Mouse (Mus musculus): ENCODE data around the gene Knstrn. TPM values are rescaled to one million over a fixed set of nuclear protein-coding genes. Genes with fewer than 3 reads are reported as not detected.

The Knstrn gene
- 35.7 and 38.8 TPM in 2 replicates for total RNA-seq (2023)

DNA sequence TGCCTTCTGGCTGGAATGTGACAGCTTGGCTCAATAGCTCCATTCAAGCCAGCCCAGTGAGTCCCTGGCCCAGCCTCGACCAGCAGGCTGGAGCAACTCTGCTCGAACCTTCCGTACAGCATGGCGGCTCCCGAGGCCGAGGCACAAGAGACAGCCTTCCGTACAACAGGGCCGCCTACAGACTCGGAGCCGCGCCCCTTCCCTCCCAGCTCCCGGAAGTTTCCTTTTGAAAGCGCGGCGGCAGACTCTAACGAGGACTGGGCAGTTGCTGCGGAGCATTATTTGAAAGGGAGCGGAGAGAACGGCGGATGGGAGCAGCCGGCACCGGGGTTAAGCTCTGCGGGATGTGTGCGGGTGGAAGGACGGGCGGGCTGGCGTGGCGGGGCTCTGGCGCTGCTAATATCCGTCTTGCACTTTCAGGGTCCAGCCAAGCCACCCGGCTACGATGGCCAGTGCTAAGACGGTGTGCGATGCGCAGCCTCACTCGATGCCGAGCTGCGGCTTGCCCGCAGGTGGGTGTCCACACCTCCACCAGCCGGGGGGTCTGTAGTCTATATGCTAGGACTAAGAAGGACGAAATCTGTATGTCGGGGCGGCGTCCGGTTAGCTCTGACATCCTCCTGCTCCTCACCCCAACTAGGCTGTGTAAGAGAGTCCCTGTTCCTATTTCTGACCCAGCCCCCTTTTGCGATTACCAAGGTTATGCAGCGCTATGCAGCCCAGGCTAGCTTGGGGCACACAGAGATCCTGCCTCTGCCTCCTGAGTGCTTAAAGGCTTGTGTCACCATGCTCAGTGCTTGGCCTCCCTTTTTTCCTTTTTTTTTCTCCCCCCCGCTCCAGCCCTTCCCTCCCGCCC lies at the start of gene Knstrn:
Gene Knstrn, plus strand, starts transcription at position 23 of the 856 bp plus-strand sequence.

DNA sequence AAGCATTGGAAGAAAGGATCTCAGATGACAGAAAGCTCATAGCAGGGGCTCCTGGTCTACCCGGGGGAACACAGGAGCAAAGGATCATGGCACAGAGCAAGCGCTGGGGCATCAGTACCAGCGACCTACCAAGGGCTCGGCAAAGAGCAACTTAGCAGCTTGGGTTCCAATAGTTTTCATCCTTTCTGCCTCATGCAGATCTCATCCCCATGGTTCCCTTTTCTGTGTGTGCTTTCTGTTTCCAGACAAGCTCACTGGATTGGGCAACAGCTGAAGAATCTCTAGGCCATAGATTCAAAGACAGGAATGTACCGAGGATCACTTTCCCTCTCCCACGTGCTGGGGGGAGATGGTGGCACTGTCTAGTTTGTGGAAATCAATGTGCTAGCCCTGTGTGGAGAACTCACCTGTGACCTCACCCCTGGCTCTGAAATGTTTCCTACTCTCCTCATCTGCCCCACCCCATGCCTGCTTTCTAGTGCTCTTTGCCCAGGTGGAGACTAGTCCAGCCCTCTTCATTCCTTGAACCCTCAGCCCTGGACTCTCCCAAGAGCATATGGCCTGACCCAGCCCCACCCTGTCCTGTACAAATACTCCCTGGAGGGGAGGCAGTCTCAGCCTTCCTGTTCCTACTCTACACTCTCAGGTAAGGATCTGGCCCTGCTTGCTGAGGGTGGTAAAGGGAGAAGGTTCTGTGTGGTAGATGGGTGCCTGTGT lies 41.5 kb upstream of the Knstrn start, which contains the start of gene Phgr1:
Gene Phgr1, plus strand, starts transcription at position 612 of the 717 bp plus-strand sequence.

DNA sequence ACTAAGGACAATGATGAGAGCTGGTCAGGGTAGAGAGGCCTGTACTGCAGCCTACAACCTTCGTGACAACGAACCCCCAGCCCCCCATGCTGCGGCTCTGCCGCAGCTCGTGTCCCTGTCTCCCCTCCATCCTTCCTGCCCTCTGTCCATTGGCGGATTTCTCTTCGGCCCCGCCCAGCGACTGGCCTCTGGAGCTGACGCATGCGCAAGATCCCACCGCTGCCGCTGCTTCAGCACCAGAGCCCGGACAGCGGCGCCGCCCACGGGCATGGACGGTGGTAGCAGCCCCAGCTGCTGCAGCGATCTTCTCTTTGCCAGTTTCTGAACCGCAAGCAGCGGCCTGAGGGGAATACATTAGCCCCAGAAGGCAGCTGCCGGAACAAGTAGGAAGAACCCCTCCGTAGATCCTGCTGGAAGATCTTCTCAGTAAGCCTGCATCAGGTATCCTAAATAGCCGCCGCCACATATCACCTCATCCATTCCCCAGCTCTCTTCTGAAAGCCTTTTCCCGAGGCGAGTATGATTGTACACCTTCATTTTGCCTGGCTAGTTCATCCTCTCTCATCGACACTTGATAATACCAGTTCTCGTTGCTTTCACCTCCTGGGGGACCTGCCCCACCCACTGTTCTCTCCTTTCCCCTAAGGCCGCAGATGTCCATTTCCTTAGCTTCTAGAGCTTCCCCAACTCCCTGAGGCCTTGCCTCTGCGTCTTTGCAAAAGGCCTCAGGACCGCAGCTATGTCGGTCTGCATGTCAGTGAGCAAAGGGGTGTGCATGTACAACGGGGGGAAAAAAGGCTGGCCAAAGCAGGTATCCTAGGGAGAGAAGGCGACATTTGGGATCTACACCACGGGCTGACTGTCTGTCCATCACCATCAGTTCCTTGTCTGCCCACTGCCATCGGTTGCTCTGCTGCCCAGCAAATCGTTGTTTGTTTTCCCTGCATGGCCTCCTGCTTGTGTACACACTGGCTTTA lies 34.0 kb upstream of the Knstrn start, which contains the start of gene Disp2:
Gene Disp2, plus strand, starts transcription at position 216 of the 977 bp plus-strand sequence.

DNA sequence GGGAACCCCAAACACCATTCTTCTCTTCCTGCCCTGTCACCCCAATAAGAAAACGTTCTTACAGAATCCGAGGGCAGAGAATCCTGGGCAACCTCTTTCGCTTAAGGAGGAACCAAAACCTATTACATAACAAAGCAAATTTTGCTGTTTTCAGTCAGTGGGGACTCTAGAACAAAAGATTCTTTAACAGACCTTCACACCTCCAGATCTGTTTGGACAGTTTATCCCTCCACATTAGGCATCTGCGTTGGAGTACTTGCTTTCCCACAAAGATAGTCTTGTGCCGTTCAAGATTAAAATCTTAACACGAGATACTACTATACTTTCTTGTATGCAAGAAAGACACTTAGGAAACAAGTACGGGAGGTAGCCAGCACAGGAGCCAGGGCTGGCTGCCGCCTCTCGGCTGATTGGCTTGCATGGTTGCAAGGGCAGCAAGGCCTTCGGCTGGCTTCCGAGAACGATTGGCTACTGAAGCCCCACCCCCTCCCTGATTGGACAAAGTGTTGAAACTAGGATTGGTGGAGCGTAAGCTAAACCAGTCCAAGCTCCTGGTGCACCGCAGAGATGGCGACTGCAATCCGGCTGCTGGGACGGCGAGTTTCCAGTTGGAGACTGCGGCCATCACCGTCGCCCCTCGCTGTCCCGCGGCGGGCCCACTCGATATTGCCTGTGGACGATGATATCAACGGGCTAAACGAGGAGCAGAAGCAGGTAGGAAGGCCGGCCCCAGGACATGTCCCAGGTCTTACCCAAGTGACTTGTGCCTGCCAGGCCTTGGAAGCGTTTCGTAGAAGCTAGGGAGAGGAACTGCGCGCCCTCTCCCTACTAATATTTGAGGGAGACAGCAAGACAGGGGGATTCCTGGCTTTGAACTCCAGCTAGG lies 47.9 kb downstream of the Knstrn start, which contains the start of gene Ivd:
Gene Ivd, plus strand, starts transcription at position 501 of the 886 bp plus-strand sequence.

DNA sequence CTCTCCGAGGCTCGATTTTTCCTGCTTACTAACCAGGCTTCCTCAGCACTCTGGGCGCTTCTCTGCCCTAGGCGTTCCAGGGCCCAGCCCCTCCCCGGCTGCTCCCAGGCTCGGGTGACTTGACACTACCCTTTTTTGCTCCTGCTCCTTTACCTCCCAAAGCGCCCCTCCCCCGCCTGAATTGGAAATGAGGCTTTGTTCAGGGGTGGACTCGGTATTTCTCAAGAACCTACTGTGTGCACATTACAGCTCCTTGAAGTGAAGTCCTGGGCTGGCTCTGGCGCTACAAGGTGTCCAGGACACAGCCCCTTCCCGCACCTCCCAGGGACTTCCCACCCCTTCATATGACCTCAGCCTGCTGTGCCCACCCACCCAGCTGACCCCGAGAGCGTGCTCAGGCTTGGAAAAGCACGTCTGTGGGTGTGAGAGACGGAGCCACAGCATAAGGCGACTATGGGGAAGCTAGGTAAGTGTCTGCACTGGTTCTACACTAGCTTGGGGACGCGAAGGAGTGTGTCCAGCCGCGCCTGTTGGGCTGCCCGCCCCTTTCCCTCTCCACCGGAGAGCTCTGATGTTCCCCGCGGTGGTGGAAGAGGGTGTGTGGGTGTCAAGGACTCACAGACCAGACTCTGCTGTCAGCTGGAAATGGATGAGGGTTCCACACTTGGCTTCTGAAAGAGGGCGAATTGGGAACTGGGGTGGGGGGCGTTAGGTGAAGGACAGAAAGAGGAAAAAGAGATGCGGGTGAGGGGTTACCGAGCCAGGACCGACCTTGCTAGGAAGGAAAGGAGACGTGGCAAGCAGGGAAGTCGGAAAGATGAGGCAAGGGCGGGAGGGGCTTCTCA lies 86.4 kb downstream of the Knstrn start, which contains the start of gene Bahd1:
Gene Bahd1, plus strand, starts transcription at position 397 of the 845 bp plus-strand sequence.

Other genes with a start within 250 kb of the Knstrn start
- 32.8 and 37.9 TPM in 2 replicates for gene Bub1b, start 215.8 kb upstream of the Knstrn start, total RNA-seq (2023)
- gene Pak6, start 150.7 kb upstream of the Knstrn start, total RNA-seq (2023) = 0.23 TPM in 1 of 2 replicates, not detected in the other
- gene Ankrd63, start 110.0 kb upstream of the Knstrn start, total RNA-seq (2023) = 1.3 and 2.1 TPM in 2 replicates
- 141 and 180 TPM in 2 replicates for gene Plcb2, start 85.6 kb upstream of the Knstrn start, total RNA-seq (2023)
- 11.2 and 12.4 TPM in 2 replicates for gene Inafm2, start 68.2 kb upstream of the Knstrn start, total RNA-seq (2023)
- gene Ccdc9b, start 51.3 kb upstream of the Knstrn start, total RNA-seq (2023) = 0.25 TPM in 1 of 2 replicates, not detected in the other
- not detected in 2 replicates for gene Phgr1, start 41.2 kb upstream of the Knstrn start, total RNA-seq (2023)
- not detected in 2 replicates for gene Disp2, start 34.3 kb upstream of the Knstrn start, total RNA-seq (2023)
- 27.2 and 50.3 TPM in 2 replicates for gene Ivd, start 48.0 kb downstream of the Knstrn start, total RNA-seq (2023)
- gene Bahd1, start 86.4 kb downstream of the Knstrn start, total RNA-seq (2023) = 8.2 and 12.0 TPM in 2 replicates
- gene Chst14, start 112.5 kb downstream of the Knstrn start, total RNA-seq (2023) = 1.7 and 3.0 TPM in 2 replicates
- gene Ccdc32, start 215.4 kb downstream of the Knstrn start, total RNA-seq (2023) = 6.3 and 6.8 TPM in 2 replicates
- gene Rpusd2, start 220.8 kb downstream of the Knstrn start, total RNA-seq (2023) = 3.6 and 4.0 TPM in 2 replicates
- 20.4 and 21.8 TPM in 2 replicates for gene Knl1, start 233.1 kb downstream of the Knstrn start, total RNA-seq (2023)

All from neutrophil, adult 65 days (primary cell).